Mouse (Mus musculus) embryonic facial prominence, embryonic 11.5 days (tissue): ENCODE measurements around the gene Mnd1. TPM values are rescaled to one million over a fixed set of nuclear protein-coding genes. Genes with fewer than 3 reads are reported as not detected.

Source experiments
- ATAC-seq: fragments of 200-750 bp; cut with Nextera tagmentation; replicated peaks from 2 replicates; pipeline ENCODE4 v1.8.0; 2017; ENCODE audit warnings: low read depth; ENCODE audit not compliant: insufficient number of reproducible peaks, low FRiP score, low TSS enrichment
- DNase-seq: peaks from one replicate; pipeline ENCODE4 v3.0.0-alpha.2; 2015; ENCODE audit warnings: low spot score
- H3K27ac ChIP-seq: fragments of 300-500 bp; sonication (generic); replicated peaks from 2 replicates; pipeline ENCODE4 v1.5.1; 2014; ENCODE audit warnings: mild to moderate bottlenecking, low read depth, low read length, control low read depth
- H3K27me3 ChIP-seq: fragments of 300-500 bp; sonication (generic); 2 replicates; pipeline ENCODE4 v1.6.1; 2014; ENCODE audit warnings: mild to moderate bottlenecking, low read length, moderate library complexity, mixed read lengths; ENCODE audit not compliant: control insufficient read depth, insufficient read depth
- H3K36me3 ChIP-seq: fragments of 300-500 bp; sonication (generic); replicated peaks from 2 replicates; pipeline ENCODE4 v1.6.1; 2014; ENCODE audit warnings: low read depth, mild to moderate bottlenecking, low read length, moderate library complexity, mixed read lengths; ENCODE audit not compliant: control insufficient read depth, insufficient read depth
- H3K4me1 ChIP-seq: fragments of 300-500 bp; sonication (generic); 2 replicates; pipeline ENCODE4 v1.6.1; 2014; ENCODE audit warnings: low read length, mixed read lengths; ENCODE audit not compliant: control insufficient read depth, insufficient read depth
- H3K4me2 ChIP-seq: fragments of 300-500 bp; sonication (generic); 2 replicates; pipeline ENCODE4 v1.6.1; 2014; ENCODE audit warnings: low read depth, mild to moderate bottlenecking, control low read depth, low read length, moderate library complexity
- H3K4me3 ChIP-seq: fragments of 300-500 bp; sonication (generic); 2 replicates; pipeline ENCODE4 v1.5.1; 2014; ENCODE audit warnings: low read depth, low read length, control low read depth
- H3K9ac ChIP-seq: fragments of 300-500 bp; sonication (generic); replicated peaks from 2 replicates; pipeline ENCODE4 v1.6.1; 2014; ENCODE audit warnings: mild to moderate bottlenecking, control low read depth, low read length
- H3K9me3 ChIP-seq: fragments of 300-500 bp; sonication (generic); replicated peaks from 2 replicates; pipeline ENCODE4 v1.6.1; 2016; ENCODE audit warnings: mild to moderate bottlenecking, low read length, inconsistent platforms, mixed read lengths; ENCODE audit not compliant: control insufficient read depth
- WGBS: fragments of 180-500 bp; shearing (Covaris S2); extraction: QIAGEN DNeasy Blood & Tissue Kit; methylation state at CpG from one replicate; pipeline ENCODE4 v1.1.7; 2014; 5-methylcytosine and 5-hydroxymethylcytosine counted together
- polyA plus RNA-seq: library from polyadenylated mRNA; unstranded; fragments of >200 nt; fragmentation: Nextera tagmentation; extraction: Ambion mirVana; gene quantifications from 2 replicates; pipeline ENCODE4 v1.2.1, GENCODE M21; 2014

The Mnd1 gene
- polyA plus RNA-seq, 1 experiment from 2014 or later, result 18.5 TPM

- Histone ChIP-seq H3K4me1 (no peaks in the 10 kb centered on the region), H3K27ac (no peak within 1 kb of the TSS), H3K27me3 (no peaks in the 10 kb centered on the region), H3K9me3 (no peaks in the 10 kb centered on the region), H3K4me3 (no peak within 1 kb of the TSS), H3K4me2 (no peak within 1 kb of the TSS), H3K36me3 (no peaks in the 10 kb centered on the region), H3K9ac (no peak within 1 kb of the TSS)
- ATAC-seq, result no peak
- 80% methylated on average over 11 of the region's 11 CpGs for WGBS
- DNase-seq, result no peak
These were observed 18.1 kb upstream of the Mnd1 start, which contains the start of gene Gm6525 for GRCm38 (mm10) chr3:84173581-84174154. Gm6525 (plus strand) TSS chr3:84174104.

GRCm38 (mm10) chr3:84172406-84172805, 16.8 kb upstream of the Mnd1 start:
- WGBS, result 54% methylated on average over 11 of the region's 11 CpGs
- Histone ChIP-seq H3K27ac (no peak overlapping the region), H3K4me2 (no peak overlapping the region), H3K27me3 (no peaks in the 10 kb centered on the region), H3K4me1 (no peaks in the 10 kb centered on the region), H3K9ac (no peak overlapping the region), H3K36me3 (no peaks in the 10 kb centered on the region), H3K4me3 (no peak overlapping the region), H3K9me3 (no peaks in the 10 kb centered on the region)
- no peak for DNase-seq
- ATAC-seq, result no peak

- H3K4me2 ChIP-seq, result no peak overlapping the region
- H3K9ac ChIP-seq, result no peak overlapping the region
- 66% methylated on average over 8 of the region's 8 CpGs for WGBS
- H3K27me3 ChIP-seq, result no peaks in the 10 kb centered on the region
- no peak overlapping the region for H3K4me3 ChIP-seq
- no peak for ATAC-seq
- H3K4me1 ChIP-seq, result no peaks in the 10 kb centered on the region
- DNase-seq, result no peak
- no peak overlapping the region for H3K27ac ChIP-seq
- no peaks in the 10 kb centered on the region for H3K9me3 ChIP-seq
- H3K36me3 ChIP-seq, result no peaks in the 10 kb centered on the region
These were observed 13.9 kb upstream of the Mnd1 start for GRCm38 (mm10) chr3:84169393-84170005.

DNA sequence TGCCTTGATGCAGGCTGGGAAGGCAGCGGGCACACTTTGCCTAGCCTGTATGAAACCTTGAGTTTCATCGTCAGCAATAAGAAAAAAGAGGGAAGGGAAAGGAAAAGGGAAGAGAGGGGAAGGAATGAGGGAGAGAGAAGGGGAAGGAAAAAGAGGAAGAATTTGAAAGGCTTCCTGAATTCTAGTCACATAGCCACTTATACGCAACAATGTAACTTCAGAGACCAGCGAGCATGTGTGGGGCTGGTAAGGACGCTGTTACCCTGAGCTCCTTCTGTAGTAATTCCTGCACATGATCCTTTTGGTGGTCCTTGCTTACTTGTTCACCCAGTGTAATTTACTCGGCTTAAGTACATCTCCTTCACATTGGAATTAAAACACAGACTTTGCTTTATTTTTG, 13.4 kb upstream of the Mnd1 start:
- H3K9me3 ChIP-seq, result no peaks in the 10 kb centered on the region
- ATAC-seq, result no peak
- 91% methylated on average over 6 of the region's 6 CpGs for WGBS

GRCm38 (mm10) chr3:84166073-84166472, 10.5 kb upstream of the Mnd1 start:
- H3K4me1 ChIP-seq, result no peaks in the 10 kb centered on the region
- H3K9ac ChIP-seq, result no peak overlapping the region
- no peaks in the 10 kb centered on the region for H3K27me3 ChIP-seq
- ATAC-seq, result no peak
- H3K27ac ChIP-seq, result no peak overlapping the region
- no peak overlapping the region for H3K4me3 ChIP-seq
- no peak for DNase-seq
- H3K9me3 ChIP-seq, result no peaks in the 10 kb centered on the region
- no peak overlapping the region for H3K4me2 ChIP-seq
- no peaks in the 10 kb centered on the region for H3K36me3 ChIP-seq
- WGBS, result 91% methylated on average over 5 of the region's 5 CpGs

More for the DNA sequence above, 13.4 kb upstream of the Mnd1 start:
- H3K27ac ChIP-seq, result no peak overlapping the region
- H3K27me3 ChIP-seq, result no peaks in the 10 kb centered on the region
- H3K4me1 ChIP-seq, result no peaks in the 10 kb centered on the region
- no peak overlapping the region for H3K4me2 ChIP-seq
- H3K36me3 ChIP-seq, result no peaks in the 10 kb centered on the region
- DNase-seq, result no peak
- no peak overlapping the region for H3K9ac ChIP-seq
- H3K4me3 ChIP-seq, result no peak overlapping the region

DNA sequence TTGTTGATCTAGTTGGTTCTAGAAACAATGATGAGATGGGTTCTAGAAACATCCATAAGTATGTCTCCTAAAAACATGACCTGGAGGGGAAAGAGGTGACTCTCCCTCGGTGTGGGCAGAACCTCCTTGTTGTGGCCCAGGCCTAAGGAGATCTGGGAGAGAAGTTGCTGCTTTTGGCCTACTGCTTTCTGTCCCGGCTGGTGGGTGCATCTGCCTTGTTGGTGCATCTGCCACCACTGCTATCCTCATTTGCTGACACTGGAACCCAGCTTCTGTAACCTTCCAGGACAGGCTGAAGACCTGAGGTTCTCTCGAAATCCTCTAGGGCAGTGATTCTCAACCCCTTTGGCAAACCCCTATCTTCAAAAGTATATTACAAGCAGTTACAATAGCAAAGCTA, 9.8 kb upstream of the Mnd1 start:
- Histone ChIP-seq H3K36me3 (no peaks in the 10 kb centered on the region), H3K4me1 (no peaks in the 10 kb centered on the region), H3K27ac (no peak overlapping the region), H3K9me3 (no peaks in the 10 kb centered on the region), H3K4me3 (no peak overlapping the region), H3K27me3 (no peaks in the 10 kb centered on the region), H3K9ac (no peak overlapping the region), H3K4me2 (no peak overlapping the region)
- DNase-seq (no peak), ATAC-seq (no peak)
- WGBS, result 90% methylated on average over 3 of the region's 3 CpGs

GRCm38 (mm10) chr3:84157559-84158350, 2.2 kb upstream of the Mnd1 start:
- 90% methylated on average over 4 of the region's 4 CpGs for WGBS
- ATAC-seq (no peak), DNase-seq (no peak)
- Histone ChIP-seq H3K27me3 (no peaks in the 10 kb centered on the region), H3K4me2 (no peak overlapping the region), H3K4me1 (no peaks in the 10 kb centered on the region), H3K9me3 (no peaks in the 10 kb centered on the region), H3K4me3 (no peak overlapping the region), H3K36me3 (no peaks in the 10 kb centered on the region), H3K27ac (no peak overlapping the region), H3K9ac (no peak overlapping the region)

DNA sequence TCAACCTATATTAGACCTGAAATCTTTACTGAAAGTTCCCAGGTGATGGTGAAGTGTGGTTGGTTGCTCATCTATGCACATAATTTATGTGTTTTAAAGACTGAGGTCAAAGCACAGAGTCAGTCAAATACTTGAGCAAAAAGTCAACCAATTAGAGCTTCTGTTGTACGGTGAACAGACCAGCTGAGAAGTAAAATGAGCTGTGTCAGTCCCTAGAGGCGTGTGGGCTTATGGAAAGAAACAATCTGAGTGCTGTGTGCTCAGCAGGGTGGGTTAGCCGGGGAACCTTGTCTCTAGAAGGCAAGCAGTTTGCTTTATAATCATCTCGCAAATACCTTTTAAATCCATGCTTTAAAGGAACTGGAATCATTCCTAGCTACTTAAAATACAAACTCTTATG, 1.4 kb upstream of the Mnd1 start:
- WGBS, result 39% methylated on average over 4 of the region's 4 CpGs
- Histone ChIP-seq H3K4me3 (no peak overlapping the region), H3K9me3 (no peaks in the 10 kb centered on the region), H3K27me3 (no peaks in the 10 kb centered on the region), H3K36me3 (no peaks in the 10 kb centered on the region), H3K27ac (no peak overlapping the region), H3K4me2 (no peak overlapping the region), H3K4me1 (no peaks in the 10 kb centered on the region), H3K9ac (no peak overlapping the region)
- ATAC-seq, result no peak
- DNase-seq, result peak; percentile 40
